Mouse (Mus musculus) brain, embryonic 14.5 days (tissue): ENCODE measurements around the gene Lingo1. TPM values are rescaled to one million over a fixed set of nuclear protein-coding genes. Genes with fewer than 3 reads are reported as not detected.

Experiments used
- DNase-seq: peaks from one replicate; pipeline ENCODE4 v3.0.0-alpha.2; 2011; ENCODE audit warnings: low read depth
- CTCF ChIP-seq: fragments of 200-500 bp; IDR thresholded peaks from 2 replicates; pipeline ENCODE4 v1.5.1; 2012; ENCODE audit warnings: inconsistent platforms, mild to moderate bottlenecking, moderate library complexity, borderline replicate concordance; ENCODE audit not compliant: insufficient read depth, insufficient read length; ENCODE audit errors: extremely low read depth
- POLR2A ChIP-seq: fragments of 200-500 bp; IDR thresholded peaks from 2 replicates; pipeline ENCODE4 v1.6.1; 2012; ENCODE audit warnings: mild to moderate bottlenecking, inconsistent platforms, borderline replicate concordance; ENCODE audit not compliant: poor library complexity, insufficient read depth, insufficient read length, severe bottlenecking; ENCODE audit errors: extremely low read depth
- polyA plus RNA-seq: library from polyadenylated mRNA; depleted of rRNA; stranded (reverse); fragments of >200 nt; gene quantifications from 2 replicates; pipeline ENCODE4 v1.2.3, GENCODE M21; 2012

Lingo1 gene
- polyA plus RNA-seq, 1 experiment, result 205 TPM

DNA sequence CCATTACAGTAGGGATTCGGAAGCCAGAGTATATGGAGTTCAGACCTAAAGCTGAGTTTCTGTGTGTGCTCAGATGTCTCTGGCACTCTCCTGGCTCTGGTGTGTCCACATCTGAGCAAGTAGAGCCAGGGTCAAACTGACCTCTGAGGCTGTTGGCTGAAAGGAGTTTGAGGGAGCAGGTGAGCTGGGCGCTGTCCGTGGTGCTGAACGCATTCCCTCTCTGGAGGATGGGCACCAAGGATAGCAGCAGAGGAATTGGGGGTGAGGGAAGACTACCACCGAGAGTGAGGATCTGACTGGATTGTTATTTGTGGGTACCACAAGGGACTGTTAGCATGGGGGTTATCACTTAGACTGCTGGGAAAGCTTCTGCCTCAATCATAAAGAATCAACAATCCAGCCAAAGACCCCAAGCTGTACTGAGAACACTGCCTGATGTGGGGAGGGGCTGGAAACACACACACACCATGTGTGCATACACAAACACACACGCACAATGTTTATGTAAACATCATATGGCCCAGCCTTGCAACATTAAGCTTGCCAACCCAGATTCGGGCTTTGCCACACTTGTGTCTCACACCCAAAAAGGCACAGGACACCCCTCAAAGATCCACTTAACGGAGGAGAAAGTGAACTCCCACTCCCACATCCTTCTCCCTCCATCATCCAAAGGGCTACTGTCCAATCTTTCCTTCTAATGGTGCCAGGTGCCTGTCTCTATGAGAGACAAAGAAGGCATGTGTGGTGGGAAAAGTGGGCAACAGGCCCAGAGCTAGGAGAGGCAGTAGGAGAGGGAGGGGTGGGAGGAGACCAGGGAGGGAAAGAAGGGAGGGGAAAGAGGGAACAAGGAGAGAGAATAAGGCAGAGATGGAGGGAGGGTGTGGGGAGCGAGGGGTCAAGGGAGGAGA, 57.8 kb downstream of the Lingo1 start:
- peak; percentile 93 for DNase-seq

DNA sequence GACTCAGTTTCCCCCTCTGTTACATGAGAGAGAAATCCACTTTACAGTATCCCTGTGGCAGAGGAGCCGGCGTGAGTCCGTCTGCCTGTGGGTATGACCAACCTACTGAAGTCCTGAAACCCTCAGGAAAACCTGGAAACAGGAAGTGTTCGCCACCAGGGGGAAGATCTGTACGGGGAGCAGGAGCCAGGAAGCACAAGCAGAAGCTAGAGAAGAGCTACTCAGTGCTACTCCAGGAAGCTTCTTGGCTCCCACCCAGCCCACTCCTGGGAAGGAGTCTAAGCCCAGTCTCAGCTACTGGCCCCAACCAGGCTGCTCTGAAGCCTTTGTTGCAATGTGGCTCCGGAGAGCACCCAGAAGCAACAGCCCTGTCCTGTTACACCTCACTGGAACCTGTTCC, 61.9 kb downstream of the Lingo1 start:
- DNase-seq, result no peak
- TF ChIP-seq POLR2A (no peak), CTCF (0 out of 2 replicates have a peak, but pooled peaks have one; percentile 13)

More for the DNA sequence above, 57.8 kb downstream of the Lingo1 start:
- no peak for TF ChIP-seq POLR2A
- no peak for TF ChIP-seq CTCF

DNA sequence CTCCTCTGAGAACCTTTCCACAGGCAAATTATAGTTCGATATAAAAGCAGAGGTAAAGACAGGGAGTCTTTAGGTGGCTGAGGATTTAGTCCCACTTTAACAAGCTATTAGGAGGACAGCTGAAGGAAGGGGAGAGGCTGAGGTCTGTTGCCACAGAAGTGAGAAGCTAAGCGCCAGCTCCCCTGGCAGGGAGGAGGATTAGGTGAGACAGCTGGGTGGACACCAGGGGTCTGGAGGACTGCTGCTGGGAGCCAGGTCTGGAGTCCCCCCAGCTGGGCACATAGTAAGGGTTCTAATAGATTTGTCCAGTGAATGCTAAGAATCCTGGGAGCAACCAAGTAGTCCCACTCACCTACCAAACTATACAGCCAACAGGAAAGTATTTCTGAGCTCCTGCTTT, 65.3 kb downstream of the Lingo1 start:
- DNase-seq, result no peak
- TF ChIP-seq POLR2A (no peak), CTCF (no peak)

DNA sequence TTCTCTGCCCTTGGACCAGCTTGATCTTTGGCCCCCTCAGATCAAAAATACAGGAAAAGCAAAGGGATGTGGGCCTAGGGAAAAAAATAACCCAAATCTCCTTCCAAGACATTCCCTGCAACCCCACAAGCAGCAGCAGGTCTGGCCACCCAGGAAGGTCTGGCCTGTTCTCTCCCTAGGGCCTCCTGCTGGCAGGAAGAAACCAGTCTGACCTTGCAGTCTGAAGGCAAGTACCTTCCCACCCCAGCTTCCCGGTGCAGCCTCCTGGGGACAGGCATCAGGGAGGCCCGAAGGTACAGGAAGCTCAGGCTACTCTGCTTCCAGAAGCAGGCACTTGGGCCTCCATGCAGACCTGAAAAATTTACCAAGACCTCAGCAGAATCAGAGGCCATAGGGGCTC, 67.1 kb downstream of the Lingo1 start:
- no peak for DNase-seq
- TF ChIP-seq POLR2A (no peak), CTCF (no peak)

DNA sequence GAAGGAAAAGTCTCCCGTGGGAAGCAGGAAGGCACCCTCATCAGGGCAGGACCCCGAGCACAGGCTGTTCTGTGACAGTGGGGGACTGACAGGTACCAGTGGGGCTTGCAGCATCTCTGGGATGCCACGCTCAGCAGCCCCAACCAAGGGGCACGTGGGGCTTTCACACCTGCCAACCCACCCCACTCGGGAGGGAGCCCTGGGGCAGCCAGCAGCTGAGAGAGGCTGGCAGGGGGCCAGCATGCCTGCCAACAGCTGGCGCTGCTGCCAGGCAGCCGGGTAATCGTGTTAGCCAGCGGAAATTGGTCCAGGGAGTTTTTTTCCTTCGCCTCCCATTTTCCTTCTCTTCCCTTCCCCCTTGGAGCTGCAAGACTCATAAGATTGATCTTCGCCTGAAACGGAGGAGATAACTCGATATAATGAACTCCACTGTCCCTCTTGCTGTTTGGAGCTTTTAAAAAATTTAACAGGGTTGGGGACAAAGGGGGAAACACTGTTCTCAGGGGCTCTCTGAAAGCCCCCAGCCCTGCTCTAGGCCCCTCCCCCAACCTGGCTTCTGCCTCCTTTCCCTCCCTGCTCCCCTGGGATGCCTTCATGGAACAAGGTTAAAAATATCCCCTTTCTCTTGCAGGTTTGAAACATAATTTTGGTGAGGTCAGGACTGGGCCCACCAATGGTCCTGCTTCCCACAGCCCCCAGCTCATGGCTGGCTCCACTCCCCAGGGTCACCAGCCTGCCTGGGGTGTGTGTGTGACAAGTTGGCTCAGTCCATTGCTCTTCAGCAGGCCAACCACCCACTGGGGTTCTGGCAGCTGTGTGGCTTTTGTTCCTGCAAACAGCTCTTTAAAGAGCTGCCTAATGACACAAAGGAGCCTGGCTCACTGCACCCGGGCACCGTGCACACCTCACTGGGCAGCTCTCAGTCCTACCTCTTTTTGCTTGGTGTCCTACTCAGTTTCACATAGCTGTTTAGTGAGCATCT, 68.3 kb downstream of the Lingo1 start:
- TF ChIP-seq CTCF, result no peak
- no peak for TF ChIP-seq POLR2A
- peak; percentile 86 for DNase-seq

DNA sequence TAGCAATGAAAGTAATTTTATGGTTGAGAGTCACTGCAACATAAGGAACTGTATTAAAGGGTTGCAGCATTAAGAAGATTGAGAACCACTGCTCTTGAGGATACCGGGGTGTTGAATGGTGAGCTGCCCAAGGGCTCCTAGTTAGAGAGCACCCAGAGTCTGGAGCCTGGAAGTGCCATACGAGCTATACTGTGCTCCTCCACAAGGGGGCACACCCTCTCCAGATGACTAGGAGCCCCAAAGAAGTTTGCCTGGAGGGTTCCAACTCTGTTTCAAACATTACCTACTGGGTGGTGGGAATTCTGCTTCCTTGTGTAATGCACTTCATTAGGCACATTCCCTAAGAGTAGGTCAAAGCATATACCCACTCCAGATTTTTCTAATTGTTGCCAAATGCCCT, 70.5 kb downstream of the Lingo1 start:
- TF ChIP-seq POLR2A, result no peak
- TF ChIP-seq CTCF, result peak; percentile 70
- peak; percentile 58 for DNase-seq

DNA sequence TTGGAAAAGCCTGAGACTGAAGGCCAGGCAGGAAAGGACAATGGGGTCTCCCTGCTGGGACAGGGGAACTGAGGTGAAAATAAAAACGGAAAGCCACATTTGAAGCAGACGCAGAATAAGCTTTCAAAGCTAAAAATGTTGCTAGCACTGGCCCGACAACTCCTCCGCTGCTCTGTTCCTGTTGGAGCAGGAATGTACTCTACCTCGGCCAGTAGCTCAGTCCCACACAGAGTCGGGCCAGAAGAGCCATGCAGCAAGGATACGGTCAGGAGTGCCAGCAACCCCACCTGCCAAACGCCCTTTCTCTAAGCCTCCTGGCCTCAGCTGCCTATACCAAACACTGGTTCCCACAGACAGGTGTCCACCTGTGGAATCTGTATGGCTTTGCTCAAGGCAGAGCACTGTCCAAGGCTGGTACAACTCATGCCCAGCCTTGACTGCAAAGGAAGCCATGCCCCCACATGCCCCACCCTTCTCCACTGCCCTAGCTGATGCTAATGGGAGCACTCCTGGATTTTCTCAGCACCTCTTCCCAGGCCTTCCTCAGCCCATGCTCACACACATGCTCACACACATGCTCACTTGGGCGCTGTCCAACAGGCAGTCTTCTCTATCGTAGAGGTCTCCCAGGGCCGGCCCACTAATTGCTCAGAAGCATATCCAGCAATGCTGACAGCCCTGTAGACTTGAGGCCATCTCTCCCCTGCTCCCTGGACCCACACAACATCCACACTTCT, 74.0 kb downstream of the Lingo1 start:
- no peak for TF ChIP-seq CTCF
- peak; percentile 63 for DNase-seq

DNA sequence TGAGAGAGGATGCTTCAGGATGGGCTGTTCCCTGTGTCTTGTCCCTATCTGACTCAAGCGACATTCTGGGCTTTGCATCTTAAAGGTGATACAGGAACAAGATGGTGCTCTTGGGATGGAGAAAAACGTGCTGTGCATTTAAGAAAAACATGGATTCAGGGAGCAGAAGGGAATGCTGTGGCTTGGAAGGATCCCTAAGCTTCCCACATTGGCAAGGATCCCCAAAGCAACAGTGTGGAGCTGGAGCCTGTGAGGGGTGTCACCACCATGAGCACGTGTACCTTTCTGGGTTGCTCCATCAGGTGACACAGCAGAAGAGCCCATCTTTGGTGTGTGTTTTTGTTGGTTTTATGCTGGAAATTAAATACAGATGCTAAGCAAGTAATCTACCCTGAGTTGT, 77.3 kb downstream of the Lingo1 start:
- DNase-seq, result no peak
- TF ChIP-seq CTCF (no peak), POLR2A (no peak)

DNA sequence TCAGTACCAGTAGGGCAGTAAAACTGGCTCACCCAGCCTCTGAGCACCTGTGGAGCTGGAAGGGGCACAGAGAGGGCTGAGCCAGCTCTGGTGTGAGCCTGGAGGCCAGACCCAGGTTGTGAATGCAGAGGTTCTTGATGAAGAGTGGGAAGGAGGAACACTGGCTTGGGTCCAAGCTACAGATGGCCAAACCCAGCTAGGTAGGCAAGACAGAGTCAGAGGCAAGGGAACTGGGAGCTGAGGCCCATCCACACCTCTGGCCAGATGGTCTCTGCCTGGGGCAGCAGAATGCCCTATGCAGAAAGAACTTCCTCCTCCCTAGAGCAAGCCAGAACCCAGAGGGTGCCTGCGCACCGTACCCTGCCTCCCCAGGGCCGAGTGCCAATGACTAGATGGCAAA, 79.7 kb downstream of the Lingo1 start:
- DNase-seq, result no peak
- TF ChIP-seq POLR2A, result no peak
- TF ChIP-seq CTCF, result no peak

DNA sequence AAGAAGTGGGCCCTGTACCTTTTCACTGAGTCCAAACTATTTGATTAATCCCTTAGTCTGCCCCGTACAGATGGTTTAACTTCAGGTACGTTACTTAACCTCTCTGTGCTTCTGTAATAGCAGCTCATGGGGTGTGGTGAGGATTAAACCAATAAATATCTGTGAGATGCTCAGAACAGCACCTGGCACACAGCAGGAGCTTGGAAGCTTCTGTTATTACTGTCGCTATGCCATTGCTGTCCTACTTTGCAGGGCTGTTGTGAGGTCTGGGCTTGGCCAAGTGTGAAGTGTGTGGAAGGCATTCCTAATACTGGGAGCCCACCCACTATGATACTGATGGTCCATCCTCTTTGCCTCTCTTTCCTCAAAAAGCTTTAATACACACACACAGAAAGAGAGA, 80.2 kb downstream of the Lingo1 start:
- no peak for DNase-seq
- TF ChIP-seq POLR2A, result no peak
- no peak for TF ChIP-seq CTCF

DNA sequence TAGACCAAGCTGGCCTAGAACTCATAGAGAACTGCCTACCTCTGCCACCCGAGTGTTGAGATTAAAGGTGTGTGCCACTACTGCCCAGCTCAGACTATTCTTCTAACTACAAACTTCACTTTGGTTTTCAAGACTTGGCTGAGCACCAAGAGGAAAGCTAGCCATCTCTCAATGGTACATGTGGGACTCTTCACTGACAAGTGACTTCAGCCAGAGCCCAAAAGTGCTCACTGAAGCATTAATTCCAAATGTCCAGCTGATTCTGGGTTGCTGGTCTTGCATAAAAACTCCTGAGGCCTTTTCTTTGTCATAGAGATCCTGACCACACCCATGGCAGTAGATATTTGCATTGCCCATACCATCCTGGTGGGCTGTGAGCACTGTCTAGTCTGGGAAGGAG, 81.9 kb downstream of the Lingo1 start:
- TF ChIP-seq CTCF, result no peak
- TF ChIP-seq POLR2A, result no peak
- DNase-seq, result no peak

DNA sequence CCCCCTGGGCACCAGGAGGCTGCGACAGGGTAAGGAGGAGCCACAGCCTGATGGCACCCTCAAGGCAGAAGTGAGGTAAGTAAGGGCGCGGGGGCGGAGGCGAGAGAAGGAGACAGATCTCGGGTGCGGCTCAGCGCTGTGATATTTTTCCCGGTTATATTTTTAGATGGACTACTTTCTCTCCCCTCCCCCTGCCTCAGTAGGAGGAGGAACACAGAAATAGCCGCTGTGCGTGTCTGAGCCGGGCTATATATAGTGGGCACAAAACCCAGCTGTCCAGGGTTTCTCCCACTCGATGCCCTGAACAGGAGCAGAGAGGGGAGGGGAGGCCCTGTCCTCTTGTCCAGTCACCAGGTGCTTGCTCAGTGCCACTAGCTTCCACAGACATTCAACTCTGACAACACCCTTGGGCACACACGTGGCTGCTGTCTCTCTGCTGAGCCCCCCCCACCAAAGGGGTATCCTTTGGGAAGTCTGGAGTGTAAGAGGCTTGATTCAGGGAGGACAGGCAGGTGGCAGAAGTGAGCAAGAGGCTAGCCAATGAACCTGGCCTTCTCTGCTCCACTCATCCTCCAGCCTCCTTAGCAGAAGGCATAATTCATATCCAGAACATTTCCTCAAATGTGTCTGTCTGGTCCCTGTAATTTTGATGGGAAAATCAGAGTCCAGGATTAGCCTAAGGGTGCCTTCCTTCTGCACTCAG, 83.5 kb downstream of the Lingo1 start:
- no peak for DNase-seq
- TF ChIP-seq POLR2A (no peak), CTCF (peak; percentile 12; the same call in 1 of the 2 replicates)
